Mouse (Mus musculus): ENCODE data around the gene Tnfaip8l3.

DNA sequence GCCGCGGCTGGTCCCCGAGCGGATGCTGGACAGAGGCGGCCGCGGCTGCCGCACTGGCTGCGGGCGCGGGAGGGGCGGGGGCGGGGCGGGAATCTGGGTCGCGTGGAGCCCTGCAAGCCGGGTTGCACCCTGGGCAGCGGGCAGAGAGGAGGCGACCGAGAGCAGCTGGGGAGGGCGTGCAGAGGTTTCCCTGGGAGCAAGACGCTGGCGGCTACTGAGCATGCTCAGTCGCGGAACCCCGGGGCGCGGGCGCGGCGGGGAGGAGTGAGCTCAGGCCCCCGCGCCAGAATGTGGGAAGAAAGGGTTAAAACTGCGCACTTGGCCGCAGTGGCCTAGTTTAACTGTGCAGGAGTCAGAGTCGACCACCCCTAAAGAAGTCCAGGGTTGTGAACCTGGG is 93.1 kb downstream of the Tnfaip8l3 start, which contains the start of gene Elmod1:
- TF ChIP-seq EP300 (IDR thresholded peaks at IDR 0.05; ENCODE audit: low read length) (no peak), CTCF (conservative IDR thresholded peaks at IDR 0.05 in 1 of 2, IDR thresholded peaks at IDR 0.05 in 1 of 2; ENCODE audit: low read depth in 2 of 2, low read length in 2 of 2) (no peak), ZNF384 (IDR thresholded peaks at IDR 0.05; ENCODE audit: low read depth, low read length) (no peak), POLR2A (IDR thresholded peaks at IDR 0.05; ENCODE audit: low read depth, low read length) (no peak), TBP (conservative IDR thresholded peaks at IDR 0.05; ENCODE audit: low read depth, low read length) (no peak)

Measured in CH12.LX (cell line).